Mouse (Mus musculus) intestine, embryonic 16.5 days (tissue): ENCODE results near the gene Glis3. TPM values are rescaled to one million over a fixed set of nuclear protein-coding genes. Genes with fewer than 3 reads are reported as not detected.

Experiments used
- ATAC-seq: fragments of 200-750 bp; cut with Nextera tagmentation; 2 replicates; pipeline ENCODE4 v1.8.0; 2017; ENCODE audit warnings: moderate TSS enrichment, moderate library complexity
- H3K27ac ChIP-seq: fragments of 300-500 bp; sonication (generic); 2 replicates; pipeline ENCODE4 v1.5.1; 2014; ENCODE audit warnings: mild to moderate bottlenecking, low read length
- H3K27me3 ChIP-seq: fragments of 300-500 bp; sonication (generic); replicated peaks from 2 replicates; pipeline ENCODE4 v1.6.1; 2014; ENCODE audit warnings: low read length, control low read depth, mixed read lengths; ENCODE audit not compliant: control insufficient read depth, insufficient read depth
- H3K36me3 ChIP-seq: fragments of 300-500 bp; sonication (generic); 2 replicates; pipeline ENCODE4 v1.6.1; 2014; ENCODE audit warnings: low read length, control low read depth; ENCODE audit not compliant: control insufficient read depth, insufficient read depth
- H3K4me1 ChIP-seq: fragments of 300-500 bp; sonication (generic); 2 replicates; pipeline ENCODE4 v1.6.1; 2014; ENCODE audit warnings: low read length, control low read depth, mixed read lengths; ENCODE audit not compliant: control insufficient read depth, insufficient read depth
- H3K4me2 ChIP-seq: fragments of 300-500 bp; sonication (generic); 2 replicates; pipeline ENCODE4 v1.6.1; 2014; ENCODE audit warnings: low read depth, low read length, control low read depth
- H3K4me3 ChIP-seq: fragments of 300-500 bp; sonication (generic); 2 replicates; pipeline ENCODE4 v1.5.1; 2014; ENCODE audit warnings: mild to moderate bottlenecking, low read length
- H3K9ac ChIP-seq: fragments of 300-500 bp; sonication (generic); 2 replicates; pipeline ENCODE4 v1.6.1; 2014; ENCODE audit warnings: low read depth, low read length
- H3K9me3 ChIP-seq: fragments of 300-500 bp; sonication (generic); 2 replicates; pipeline ENCODE4 v1.6.1; 2016; ENCODE audit warnings: low read length, control low read depth; ENCODE audit not compliant: control insufficient read depth
- WGBS: fragments of 180-500 bp; shearing (Covaris S2); extraction: QIAGEN DNeasy Blood & Tissue Kit; methylation state at CpG from one replicate; pipeline ENCODE4 v1.1.7; 2014; 5-methylcytosine and 5-hydroxymethylcytosine counted together
- polyA plus RNA-seq: library from polyadenylated mRNA; unstranded; fragments of >200 nt; fragmentation: Nextera tagmentation; extraction: Ambion mirVana; gene quantifications from 2 replicates; pipeline ENCODE4 v1.2.1, GENCODE M21; 2015

Glis3 gene
- polyA plus RNA-seq, 1 experiment from 2014 or later, result 0.73 TPM

DNA sequence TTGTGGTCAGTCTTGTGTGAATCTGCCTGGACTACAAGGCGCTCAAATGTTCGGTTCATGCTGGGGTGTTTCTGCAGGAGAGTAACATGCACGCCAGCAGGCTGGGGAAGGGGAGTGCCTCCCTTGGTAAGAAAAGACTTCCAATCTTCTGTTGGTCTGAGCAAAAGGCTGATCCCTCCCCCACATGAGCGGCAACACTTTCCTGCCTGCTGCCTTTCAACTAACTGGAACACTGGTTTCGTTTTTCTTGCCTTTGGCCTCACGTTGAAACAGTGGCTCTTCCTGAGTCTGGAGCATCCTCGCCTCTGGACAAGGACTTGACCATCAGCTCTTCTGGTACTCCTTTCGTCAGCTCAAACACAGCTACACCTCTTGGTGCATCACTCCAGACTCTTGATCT lies 17.4 kb downstream of the Glis3 start:
- H3K9me3 ChIP-seq, result no peaks in the 10 kb centered on the region
- H3K27me3 ChIP-seq, result no peaks in the 10 kb centered on the region
- H3K4me3 ChIP-seq, result no peak overlapping the region
- no peak overlapping the region for H3K27ac ChIP-seq
- no peak overlapping the region for H3K4me2 ChIP-seq
- H3K9ac ChIP-seq, result no peak overlapping the region
- H3K36me3 ChIP-seq, result no peaks in the 10 kb centered on the region
- ATAC-seq, result no peak
- 68% methylated on average over 8 of the region's 8 CpGs for WGBS
- H3K4me1 ChIP-seq, result no peaks in the 10 kb centered on the region

GRCm38 (mm10) chr19:28660912-28661311 lies 19.0 kb downstream of the Glis3 start:
- Histone ChIP-seq H3K4me2 (no peak overlapping the region), H3K9ac (no peak overlapping the region), H3K9me3 (no peaks in the 10 kb centered on the region), H3K27ac (no peak overlapping the region), H3K36me3 (no peaks in the 10 kb centered on the region), H3K4me1 (no peaks in the 10 kb centered on the region), H3K4me3 (no peak overlapping the region), H3K27me3 (no peaks in the 10 kb centered on the region)
- 82% methylated on average over 7 of the region's 7 CpGs for WGBS
- ATAC-seq, result no peak

DNA sequence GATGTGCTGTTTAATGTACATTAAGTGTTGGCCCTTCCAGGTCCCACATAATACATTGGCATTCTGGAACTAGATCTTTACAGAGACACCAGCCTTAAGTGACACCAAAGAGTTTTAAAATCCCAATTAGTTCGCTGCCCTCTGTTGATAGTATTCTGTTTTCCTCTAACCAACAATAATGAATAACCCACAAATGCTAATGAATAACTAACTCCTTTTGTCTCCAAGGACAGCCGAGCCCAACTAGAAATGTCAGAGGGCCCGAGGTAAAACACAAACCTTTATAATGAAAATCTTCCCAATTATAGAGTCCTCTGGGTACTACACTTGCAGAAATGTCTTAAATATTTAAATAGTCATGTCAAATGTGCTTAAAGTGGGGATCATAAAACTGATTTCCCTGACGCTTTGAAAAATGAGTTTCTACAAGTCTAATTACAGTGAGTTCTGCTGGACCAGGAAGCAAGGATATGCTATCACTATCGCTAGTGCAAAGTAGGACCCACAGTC lies 22.1 kb downstream of the Glis3 start:
- Histone ChIP-seq H3K4me2 (no peak overlapping the region), H3K4me1 (no peaks in the 10 kb centered on the region), H3K27me3 (no peaks in the 10 kb centered on the region), H3K27ac (no peak overlapping the region), H3K9ac (no peak overlapping the region), H3K36me3 (no peaks in the 10 kb centered on the region), H3K4me3 (no peak overlapping the region), H3K9me3 (no peaks in the 10 kb centered on the region)
- no peak for ATAC-seq
- WGBS, result 68% methylated on average over 5 of the region's 5 CpGs

GRCm38 (mm10) chr19:28656882-28657281 lies 23.0 kb downstream of the Glis3 start:
- Histone ChIP-seq H3K4me3 (no peak overlapping the region), H3K4me1 (no peaks in the 10 kb centered on the region), H3K36me3 (no peaks in the 10 kb centered on the region), H3K4me2 (no peak overlapping the region), H3K27me3 (no peaks in the 10 kb centered on the region), H3K9me3 (no peaks in the 10 kb centered on the region), H3K9ac (no peak overlapping the region), H3K27ac (no peak overlapping the region)
- 55% methylated on average over 6 of the region's 6 CpGs for WGBS
- ATAC-seq, result no peak

- H3K4me1 ChIP-seq, result no peaks in the 10 kb centered on the region
- H3K4me3 ChIP-seq, result no peak overlapping the region
- H3K9me3 ChIP-seq, result no peaks in the 10 kb centered on the region
- H3K27me3 ChIP-seq, result no peaks in the 10 kb centered on the region
- no peaks in the 10 kb centered on the region for H3K36me3 ChIP-seq
- no peak for ATAC-seq
- H3K27ac ChIP-seq, result no peak overlapping the region
- no peak overlapping the region for H3K9ac ChIP-seq
- no peak overlapping the region for H3K4me2 ChIP-seq
- 80% methylated on average over 7 of the region's 7 CpGs for WGBS
Measured at GRCm38 (mm10) chr19:28655166-28655565, 24.7 kb downstream of the Glis3 start.

DNA sequence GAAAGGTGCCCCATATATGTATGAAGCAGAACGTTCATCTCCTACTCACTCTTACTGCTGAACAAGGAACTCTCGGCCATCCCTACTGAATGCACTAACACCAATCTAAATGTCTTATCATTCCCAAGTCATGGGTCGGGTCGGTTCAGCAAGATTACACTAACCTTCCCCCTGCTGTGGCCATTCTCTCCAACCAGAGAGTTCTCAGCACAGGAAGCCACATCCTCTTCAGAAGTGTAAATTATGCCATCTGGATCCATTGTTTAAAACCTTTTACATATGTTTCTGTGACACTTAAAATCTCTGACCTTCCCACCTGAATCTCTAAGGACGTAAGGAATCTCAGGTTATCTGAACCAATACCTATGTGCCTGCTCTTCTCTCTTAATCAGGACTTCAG lies 29.0 kb downstream of the Glis3 start:
- ATAC-seq, result no peak
- Histone ChIP-seq H3K27me3 (no peaks in the 10 kb centered on the region), H3K27ac (no peak overlapping the region), H3K4me1 (no peaks in the 10 kb centered on the region), H3K36me3 (no peaks in the 10 kb centered on the region), H3K4me2 (no peak overlapping the region), H3K4me3 (no peak overlapping the region), H3K9ac (no peak overlapping the region), H3K9me3 (no peaks in the 10 kb centered on the region)
- WGBS, result 85% methylated on average over 5 of the region's 5 CpGs

DNA sequence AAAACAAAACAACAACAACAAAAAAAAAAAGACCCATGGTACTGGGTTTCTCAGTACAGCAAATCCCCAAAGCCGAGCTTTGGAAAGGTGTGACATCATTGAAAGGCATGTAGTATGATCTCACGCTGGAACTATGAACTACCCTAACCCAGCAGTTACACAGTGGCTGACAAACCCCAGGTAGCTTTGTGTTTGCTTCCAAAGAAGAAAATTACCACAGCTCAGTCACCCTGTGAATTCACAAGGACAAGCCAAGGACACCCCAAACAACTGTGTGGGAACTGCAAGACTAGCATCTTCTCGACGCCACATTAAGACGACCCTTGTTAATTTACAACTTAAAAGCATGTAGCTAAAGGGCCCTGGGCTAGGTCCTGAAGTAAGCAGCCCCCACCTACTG lies 30.4 kb downstream of the Glis3 start:
- Histone ChIP-seq H3K9ac (no peak overlapping the region), H3K4me3 (no peak overlapping the region), H3K27me3 (no peaks in the 10 kb centered on the region), H3K9me3 (no peaks in the 10 kb centered on the region), H3K4me1 (no peaks in the 10 kb centered on the region), H3K27ac (no peak overlapping the region), H3K4me2 (no peak overlapping the region), H3K36me3 (no peaks in the 10 kb centered on the region)
- 61% methylated on average over 5 of the region's 5 CpGs for WGBS
- ATAC-seq, result no peak

DNA sequence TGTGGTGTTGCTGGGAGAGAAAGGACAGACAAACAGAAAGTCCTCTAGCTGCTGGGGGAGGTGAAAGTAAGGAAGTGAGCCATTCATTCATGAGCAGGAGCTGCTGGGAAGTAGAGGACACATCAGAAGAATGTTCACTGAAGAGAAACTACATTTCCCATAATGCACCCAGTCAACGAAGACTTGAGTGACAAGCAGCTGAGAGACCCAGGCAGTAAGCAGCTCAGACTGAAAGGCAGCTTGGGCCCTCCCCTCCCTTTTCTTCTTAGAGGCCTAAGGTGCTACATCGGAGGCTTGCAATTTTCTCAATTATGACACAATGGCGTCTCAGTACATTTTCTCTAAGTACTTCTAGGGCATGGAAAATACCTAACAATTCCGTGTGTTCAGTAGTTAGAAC lies 31.0 kb downstream of the Glis3 start:
- no peak overlapping the region for H3K4me2 ChIP-seq
- H3K9ac ChIP-seq, result no peak overlapping the region
- no peaks in the 10 kb centered on the region for H3K27me3 ChIP-seq
- no peak for ATAC-seq
- H3K27ac ChIP-seq, result no peak overlapping the region
- H3K4me3 ChIP-seq, result no peak overlapping the region
- no peaks in the 10 kb centered on the region for H3K4me1 ChIP-seq
- 68% methylated on average over 4 of the region's 4 CpGs for WGBS
- no peaks in the 10 kb centered on the region for H3K9me3 ChIP-seq
- no peaks in the 10 kb centered on the region for H3K36me3 ChIP-seq

- H3K4me2 ChIP-seq, result no peak overlapping the region
- 85% methylated on average over 6 of the region's 6 CpGs for WGBS
- no peak overlapping the region for H3K9ac ChIP-seq
- no peak for ATAC-seq
- H3K4me3 ChIP-seq, result no peak overlapping the region
- H3K4me1 ChIP-seq, result no peaks in the 10 kb centered on the region
- H3K27me3 ChIP-seq, result no peaks in the 10 kb centered on the region
- H3K36me3 ChIP-seq, result no peaks in the 10 kb centered on the region
- H3K27ac ChIP-seq, result no peak overlapping the region
- no peaks in the 10 kb centered on the region for H3K9me3 ChIP-seq
Measured at GRCm38 (mm10) chr19:28647424-28647823, 32.5 kb downstream of the Glis3 start.

DNA sequence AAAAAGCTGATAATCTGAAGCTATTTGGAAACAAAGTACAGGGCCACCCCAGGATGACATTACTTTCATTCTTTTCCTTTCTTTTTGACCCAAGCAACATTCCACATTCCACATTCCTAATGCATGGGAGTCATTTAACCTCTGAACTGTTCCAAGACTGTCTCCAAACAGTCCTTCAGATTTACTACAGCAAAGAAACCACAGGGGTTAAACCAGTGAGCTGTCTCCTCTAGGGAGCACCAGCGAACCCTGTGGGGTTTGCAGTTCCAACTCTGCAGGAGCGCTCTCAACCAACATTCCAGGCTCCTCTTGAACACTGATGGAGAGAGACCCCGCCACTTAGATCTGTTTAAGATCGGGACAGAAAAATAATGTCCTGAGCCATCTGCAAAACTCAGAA lies 33.6 kb downstream of the Glis3 start:
- H3K9ac ChIP-seq, result no peak overlapping the region
- H3K27me3 ChIP-seq, result no peaks in the 10 kb centered on the region
- no peak overlapping the region for H3K4me3 ChIP-seq
- no peaks in the 10 kb centered on the region for H3K4me1 ChIP-seq
- H3K27ac ChIP-seq, result no peak overlapping the region
- ATAC-seq, result no peak
- H3K36me3 ChIP-seq, result no peaks in the 10 kb centered on the region
- no peak overlapping the region for H3K4me2 ChIP-seq
- H3K9me3 ChIP-seq, result no peaks in the 10 kb centered on the region
- WGBS, result 53% methylated on average over 4 of the region's 4 CpGs
